Mouse (Mus musculus): ENCODE data around the gene Fam240b. TPM values are rescaled to one million over a fixed set of nuclear protein-coding genes. Genes with fewer than 3 reads are reported as not detected.

Gene Fam240b
- total and polyA plus RNA-seq, 3 experiments, result not detected

- Histone ChIP-seq H3K9ac (ENCODE audit: control insufficient read depth, low read depth, low read length, poor library complexity, severe bottlenecking) (no peak overlapping the region), H3K36me3 (ENCODE audit: control insufficient read depth in 1 of 2, insufficient read depth in 2 of 2, low read length in 2 of 2) (no peaks in the 10 kb centered on the region), H3K4me1 (ENCODE audit: control insufficient read depth in 1 of 2, insufficient read depth in 2 of 2, low read length in 2 of 2) (no peaks in the 10 kb centered on the region), H3K27me3 (ENCODE audit: control insufficient read depth in 1 of 2, insufficient read depth in 2 of 2, low read length in 2 of 2) (no peaks in the 10 kb centered on the region), H3K9me3 (replicated peaks; ENCODE audit: insufficient read depth, low read length) (no peaks in the 10 kb centered on the region), H3K4me3 (ENCODE audit: control insufficient read depth in 1 of 2, insufficient read depth in 1 of 2, low read depth in 2 of 2, low read length in 2 of 2) (no peak overlapping the region), H3K79me2 (ENCODE audit: control insufficient read depth, insufficient read depth, low read length, poor library complexity) (no peaks in the 10 kb centered on the region), H3K27ac (ENCODE audit: control insufficient read depth, low read depth, low read length) (no peak overlapping the region)
- no peak for TF ChIP-seq TCF12 (IDR thresholded peaks at IDR 0.05; ENCODE audit: low read depth, low read length)
- TF ChIP-seq TAL1 (IDR thresholded peaks at IDR 0.05; ENCODE audit: low read length), result no peak
- TF ChIP-seq EP300 (IDR thresholded peaks at IDR 0.05; ENCODE audit: low read depth in 1 of 2, low read length in 2 of 2), result no peak
- no peak for TF ChIP-seq ZC3H11A (IDR thresholded peaks at IDR 0.05; ENCODE audit: low read depth, low read length)
- no peak for TF ChIP-seq MAFK (IDR thresholded peaks at IDR 0.05; ENCODE audit: borderline replicate concordance, low read depth, low read length)
- TF ChIP-seq ELF1 (IDR thresholded peaks at IDR 0.05; ENCODE audit: low read depth, low read length), result no peak
- no peak for TF ChIP-seq ETS1 (IDR thresholded peaks at IDR 0.05; ENCODE audit: low read depth, low read length)
- TF ChIP-seq MAZ (IDR thresholded peaks at IDR 0.05; ENCODE audit: low read depth, low read length), result no peak
- no peak for TF ChIP-seq MYB (IDR thresholded peaks at IDR 0.05; ENCODE audit: low read depth, low read length)
- TF ChIP-seq SIN3A (IDR thresholded peaks at IDR 0.05; ENCODE audit: low read length), result no peak
- no peak for TF ChIP-seq NELFE (IDR thresholded peaks at IDR 0.05; ENCODE audit: low read depth, low read length)
- TF ChIP-seq ZNF384 (IDR thresholded peaks at IDR 0.05; ENCODE audit: low read depth, low read length), result no peak
- TF ChIP-seq RAD21 (IDR thresholded peaks at IDR 0.05; ENCODE audit: low read depth, low read length), result no peak
- DNase-seq (ENCODE audit: low read depth, low spot score), result no peak
These were observed 7.7 kb downstream of the Fam240b start for GRCm38 (mm10) chr13:64489886-64490285.

GRCm38 (mm10) chr13:64479960-64480359 lies 17.6 kb downstream of the Fam240b start:
- Histone ChIP-seq H3K9ac (ENCODE audit: control insufficient read depth, low read depth, low read length, poor library complexity, severe bottlenecking) (no peak overlapping the region), H3K27me3 (ENCODE audit: control insufficient read depth in 1 of 2, insufficient read depth in 2 of 2, low read length in 2 of 2) (no peaks in the 10 kb centered on the region; a peak in 1 of 4 replicates)

GRCm38 (mm10) chr13:64477968-64478367 lies 19.6 kb downstream of the Fam240b start:
- TF ChIP-seq SMC3 (IDR thresholded peaks at IDR 0.05; ENCODE audit: low read depth, low read length), result no peak
- no peaks in the 10 kb centered on the region for H3K4me1 ChIP-seq (ENCODE audit: control insufficient read depth in 1 of 2, insufficient read depth in 2 of 2, low read length in 2 of 2)
- DNase-seq (ENCODE audit: low read depth, low spot score), result no peak
- H3K9ac ChIP-seq (ENCODE audit: control insufficient read depth, low read depth, low read length, poor library complexity, severe bottlenecking), result no peak overlapping the region
- no peaks in the 10 kb centered on the region for H3K79me2 ChIP-seq (ENCODE audit: control insufficient read depth, insufficient read depth, low read length, poor library complexity)
- H3K27ac ChIP-seq (ENCODE audit: control insufficient read depth, low read depth, low read length), result no peak overlapping the region
- H3K9me3 ChIP-seq (replicated peaks; ENCODE audit: insufficient read depth, low read length), result no peaks in the 10 kb centered on the region
- no peaks in the 10 kb centered on the region for H3K36me3 ChIP-seq (ENCODE audit: control insufficient read depth in 1 of 2, insufficient read depth in 2 of 2, low read length in 2 of 2)
- H3K4me3 ChIP-seq (ENCODE audit: control insufficient read depth in 1 of 2, insufficient read depth in 1 of 2, low read depth in 2 of 2, low read length in 2 of 2), result no peak overlapping the region
- no peaks in the 10 kb centered on the region; a peak in 1 of 4 replicates for H3K27me3 ChIP-seq (ENCODE audit: control insufficient read depth in 1 of 2, insufficient read depth in 2 of 2, low read length in 2 of 2)

More at GRCm38 (mm10) chr13:64479960-64480359, 17.6 kb downstream of the Fam240b start:
- Histone ChIP-seq H3K4me3 (ENCODE audit: control insufficient read depth in 1 of 2, insufficient read depth in 1 of 2, low read depth in 2 of 2, low read length in 2 of 2) (no peak overlapping the region), H3K36me3 (ENCODE audit: control insufficient read depth in 1 of 2, insufficient read depth in 2 of 2, low read length in 2 of 2) (no peaks in the 10 kb centered on the region), H3K27ac (ENCODE audit: control insufficient read depth, low read depth, low read length) (no peak overlapping the region), H3K4me1 (ENCODE audit: control insufficient read depth in 1 of 2, insufficient read depth in 2 of 2, low read length in 2 of 2) (no peaks in the 10 kb centered on the region), H3K79me2 (ENCODE audit: control insufficient read depth, insufficient read depth, low read length, poor library complexity) (no peaks in the 10 kb centered on the region), H3K9me3 (replicated peaks; ENCODE audit: insufficient read depth, low read length) (no peaks in the 10 kb centered on the region)
- no peak for TF ChIP-seq TBP (IDR thresholded peaks at IDR 0.05; ENCODE audit: low read depth, low read length)
- TF ChIP-seq GATA1 (IDR thresholded peaks at IDR 0.05; ENCODE audit: low read depth, low read length), result no peak
- TF ChIP-seq E2F4 (IDR thresholded peaks at IDR 0.05; ENCODE audit: borderline replicate concordance, low read depth, low read length), result no peak
- DNase-seq (ENCODE audit: low read depth, low spot score), result no peak

Data from MEL (cell line).